Mouse (Mus musculus) C2C12 (cell line): Measurements from ENCODE around the gene Cntf.

Experiments used
- CTCF ChIP-seq: IDR thresholded peaks from one replicate; pipeline ENCODE4 v1.5.1; 2011; ENCODE audit not compliant: control insufficient read depth, insufficient read depth, insufficient read length
- MAX ChIP-seq: IDR thresholded peaks from one replicate; pipeline ENCODE4 v1.6.1; 2011; ENCODE audit warnings: mild to moderate bottlenecking, control low read depth

DNA sequence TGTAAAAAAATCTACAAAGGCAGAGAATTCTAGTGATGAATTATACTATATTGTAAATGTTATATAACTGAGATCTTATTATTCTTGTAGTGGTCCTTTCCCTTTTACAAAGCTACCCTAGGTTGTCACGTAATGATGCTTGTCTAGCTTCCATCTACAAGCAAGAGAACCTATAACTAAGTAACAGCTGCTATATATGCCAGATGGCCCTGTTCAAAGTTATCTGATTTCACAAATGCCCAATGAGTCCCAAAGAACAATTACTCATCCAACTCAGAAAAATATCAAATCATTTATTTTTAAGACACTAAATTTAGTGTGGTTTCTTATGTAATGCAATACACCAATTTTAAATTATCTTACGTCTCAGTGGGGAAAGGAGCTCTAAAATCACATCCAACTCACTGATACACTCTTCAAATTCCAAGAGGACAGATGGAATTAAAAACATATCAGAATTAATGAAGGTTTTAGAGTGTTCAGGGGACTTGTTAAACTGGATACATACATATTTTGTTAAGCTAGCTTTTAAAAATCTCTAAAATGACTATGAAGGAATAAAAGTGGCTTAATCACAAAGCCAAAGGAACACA is 21.5 kb upstream of the Cntf start:
- TF ChIP-seq CTCF (no peak), MAX (no peak)
